Mouse (Mus musculus) liver, embryonic 16.5 days (tissue): Measurements from ENCODE around the gene Zmym5. TPM values are rescaled to one million over a fixed set of nuclear protein-coding genes. Genes with fewer than 3 reads are reported as not detected.
"Not testable (repeated sequence)": the region's sequence is repeated elsewhere in the genome, so short reads cannot be mapped to it uniquely, and the experiment has no call there.

ENCODE experiments used
- ATAC-seq: fragments of 200-750 bp; cut with Nextera tagmentation; 2 replicates; pipeline ENCODE4 v1.8.0; 2017; ENCODE audit warnings: low read depth, mild to moderate bottlenecking, moderate number of reproducible peaks, moderate library complexity
- H3K27ac ChIP-seq: fragments of 300-500 bp; sonication (generic); 2 replicates; pipeline ENCODE4 v1.5.1; 2014; ENCODE audit warnings: mild to moderate bottlenecking, low read length
- H3K27me3 ChIP-seq: fragments of 300-500 bp; sonication (generic); 2 replicates; pipeline ENCODE4 v1.6.1; 2014; ENCODE audit warnings: low read depth, low read length, mixed read lengths; ENCODE audit not compliant: control insufficient read depth, insufficient read depth
- H3K36me3 ChIP-seq: fragments of 300-500 bp; sonication (generic); 2 replicates; pipeline ENCODE4 v1.6.1; 2014; ENCODE audit warnings: mild to moderate bottlenecking; ENCODE audit not compliant: control insufficient read depth, insufficient read depth
- H3K4me1 ChIP-seq: fragments of 300-500 bp; sonication (generic); 2 replicates; pipeline ENCODE4 v1.6.1; 2014; ENCODE audit warnings: low read depth, low read length, mixed read lengths; ENCODE audit not compliant: control insufficient read depth
- H3K4me2 ChIP-seq: fragments of 300-500 bp; sonication (generic); 2 replicates; pipeline ENCODE4 v1.6.1; 2014; ENCODE audit warnings: low read depth, low read length, mixed read lengths
- H3K4me3 ChIP-seq: fragments of 300-500 bp; sonication (generic); 2 replicates; pipeline ENCODE4 v1.5.1; 2014; ENCODE audit warnings: low read depth, mild to moderate bottlenecking, low read length
- H3K9ac ChIP-seq: fragments of 300-500 bp; sonication (generic); 2 replicates; pipeline ENCODE4 v1.6.1; 2014; ENCODE audit warnings: low read depth, low read length
- H3K9me3 ChIP-seq: fragments of 300-500 bp; sonication (generic); replicated peaks from 2 replicates; pipeline ENCODE4 v1.6.1; 2016; ENCODE audit warnings: low read length; ENCODE audit not compliant: control insufficient read depth
- WGBS: fragments of 180-500 bp; shearing (Covaris S2); extraction: QIAGEN DNeasy Blood & Tissue Kit; methylation state at CpG from one replicate; pipeline ENCODE4 v1.1.7; 2014; ENCODE audit not compliant: insufficient replicate concordance; 5-methylcytosine and 5-hydroxymethylcytosine counted together
- polyA plus RNA-seq: library from polyadenylated mRNA; unstranded; fragments of >200 nt; fragmentation: Nextera tagmentation; extraction: Ambion mirVana; gene quantifications from 2 replicates; pipeline ENCODE4 v1.2.1, GENCODE M21; 2015

Zmym5 gene
- 8.6 and 9.1 TPM in 2 replicates for polyA plus RNA-seq

- not testable (repeated sequence) for H3K36me3 ChIP-seq, H3K9me3 ChIP-seq, H3K27me3 ChIP-seq
- Histone ChIP-seq H3K9ac (peak within 1 kb of the TSS; percentile 84), H3K4me2 (peak within 1 kb of the TSS; percentile 85), H3K4me1 (peaks cover 10% of the 10 kb centered on the region), H3K4me3 (peak within 1 kb of the TSS; percentile 82), H3K27ac (peak within 1 kb of the TSS; percentile 90)
- WGBS = 0% methylated on average over 25 of the region's 72 CpGs
- ATAC-seq = peak; percentile 95
Observed at GRCm38 (mm10) chr14:56811701-56812339, at the start of gene Zmym5. Gene Zmym5, minus strand, starts transcription at chr14:56811716.

GRCm38 (mm10) chr14:56849681-56850080, 38.2 kb upstream of the Zmym5 start:
- H3K4me2 ChIP-seq = no peak overlapping the region
- H3K4me1 ChIP-seq = no peaks in the 10 kb centered on the region
- no peak overlapping the region for H3K4me3 ChIP-seq
- WGBS = 37% methylated on average over 2 of the region's 2 CpGs
- no peak overlapping the region for H3K9ac ChIP-seq
- H3K27me3 ChIP-seq = no peaks in the 10 kb centered on the region
- ATAC-seq = no peak
- no peaks in the 10 kb centered on the region for H3K36me3 ChIP-seq
- no peaks in the 10 kb centered on the region for H3K9me3 ChIP-seq
- no peak overlapping the region for H3K27ac ChIP-seq

- Histone ChIP-seq H3K27me3 (no peaks in the 10 kb centered on the region), H3K36me3 (no peaks in the 10 kb centered on the region), H3K27ac (no peak overlapping the region), H3K4me1 (no peaks in the 10 kb centered on the region), H3K9ac (no peak overlapping the region), H3K9me3 (no peaks in the 10 kb centered on the region), H3K4me3 (no peak overlapping the region), H3K4me2 (no peak overlapping the region)
- ATAC-seq = no peak
- WGBS = 29% methylated on average over 2 of the region's 2 CpGs
Observed at GRCm38 (mm10) chr14:56848322-56848721, 36.8 kb upstream of the Zmym5 start.

GRCm38 (mm10) chr14:56844507-56844906, 33.0 kb upstream of the Zmym5 start:
- Histone ChIP-seq H3K36me3 (no peaks in the 10 kb centered on the region), H3K4me1 (no peaks in the 10 kb centered on the region), H3K27me3 (no peaks in the 10 kb centered on the region), H3K4me3 (no peak overlapping the region), H3K9me3 (no peaks in the 10 kb centered on the region), H3K27ac (no peak overlapping the region), H3K9ac (no peak overlapping the region), H3K4me2 (no peak overlapping the region)
- no peak for ATAC-seq
- 58% methylated on average over 2 of the region's 2 CpGs for WGBS

GRCm38 (mm10) chr14:56844033-56844432, 32.5 kb upstream of the Zmym5 start:
- Histone ChIP-seq H3K27ac (no peak overlapping the region), H3K4me2 (no peak overlapping the region), H3K27me3 (no peaks in the 10 kb centered on the region), H3K9me3 (no peaks in the 10 kb centered on the region), H3K36me3 (no peaks in the 10 kb centered on the region), H3K9ac (no peak overlapping the region), H3K4me1 (no peaks in the 10 kb centered on the region), H3K4me3 (no peak overlapping the region)
- no peak for ATAC-seq
- WGBS = 57% methylated on average over 4 of the region's 4 CpGs

- WGBS = 72% methylated on average over 5 of the region's 5 CpGs
- ATAC-seq = not testable (repeated sequence)
Observed at GRCm38 (mm10) chr14:56834576-56834975, 23.1 kb upstream of the Zmym5 start.

GRCm38 (mm10) chr14:56833211-56833610, 21.7 kb upstream of the Zmym5 start:
- H3K4me1 ChIP-seq, H3K4me3 ChIP-seq, H3K27ac ChIP-seq, ATAC-seq, H3K4me2 ChIP-seq, H3K9me3 ChIP-seq, H3K27me3 ChIP-seq, H3K36me3 ChIP-seq, H3K9ac ChIP-seq: not testable (repeated sequence)
- 61% methylated on average over 10 of the region's 10 CpGs for WGBS

More at GRCm38 (mm10) chr14:56834576-56834975, 23.1 kb upstream of the Zmym5 start:
- H3K4me3 ChIP-seq, H3K27ac ChIP-seq, H3K9ac ChIP-seq, H3K27me3 ChIP-seq, H3K36me3 ChIP-seq, H3K4me1 ChIP-seq, H3K9me3 ChIP-seq, H3K4me2 ChIP-seq: not testable (repeated sequence)

- Histone ChIP-seq H3K4me3 (no peak overlapping the region), H3K27ac (no peak overlapping the region), H3K4me2 (no peak overlapping the region), H3K9me3 (no peaks in the 10 kb centered on the region), H3K27me3 (no peaks in the 10 kb centered on the region), H3K9ac (no peak overlapping the region), H3K4me1 (no peaks in the 10 kb centered on the region), H3K36me3 (no peaks in the 10 kb centered on the region)
- no peak for ATAC-seq
- WGBS = 55% methylated on average over 1 of the region's 1 CpGs
Observed at GRCm38 (mm10) chr14:56832563-56833113, 21.1 kb upstream of the Zmym5 start.

GRCm38 (mm10) chr14:56832147-56832546, 20.6 kb upstream of the Zmym5 start:
- Histone ChIP-seq H3K4me2 (no peak overlapping the region), H3K4me1 (no peaks in the 10 kb centered on the region), H3K4me3 (no peak overlapping the region), H3K27ac (no peak overlapping the region), H3K9me3 (no peaks in the 10 kb centered on the region), H3K27me3 (no peaks in the 10 kb centered on the region), H3K36me3 (no peaks in the 10 kb centered on the region), H3K9ac (no peak overlapping the region)
- ATAC-seq = no peak
- 56% methylated on average over 3 of the region's 3 CpGs for WGBS
